Mouse (Mus musculus): ENCODE measurements around the gene Copz2. TPM values are rescaled to one million over a fixed set of nuclear protein-coding genes. Genes with fewer than 3 reads are reported as not detected.

The Copz2 gene
- polyA plus RNA-seq (2017; shearing (Covaris generic)), result not detected

GRCm38 (mm10) chr11:96849681-96850467 is at the start of gene Copz2:
TSS of gene Copz2 (plus strand) at chr11:96849870.

GRCm38 (mm10) chr11:96829813-96830538 is 19.7 kb upstream of the Copz2 start, which contains the start of gene Nfe2l1:
TSS of gene Nfe2l1 (minus strand) at chr11:96829968.

Other genes with a start within 250 kb of the Copz2 start
- 42.5 TPM for gene Snx11, start 72.3 kb upstream of the Copz2 start, polyA plus RNA-seq (2017; shearing (Covaris generic))
- 37.5 TPM for gene Cbx1, start 60.7 kb upstream of the Copz2 start, polyA plus RNA-seq (2017; shearing (Covaris generic))
- 69.5 TPM for gene Nfe2l1, start 19.9 kb upstream of the Copz2 start, polyA plus RNA-seq (2017; shearing (Covaris generic))
- 107 TPM for gene Cdk5rap3, start 66.6 kb downstream of the Copz2 start, polyA plus RNA-seq (2017; shearing (Covaris generic))
- 0.23 TPM for gene Prr15l, start 78.2 kb downstream of the Copz2 start, polyA plus RNA-seq (2017; shearing (Covaris generic))
- gene Pnpo, start 94.1 kb downstream of the Copz2 start, polyA plus RNA-seq (2017; shearing (Covaris generic)), result 44.9 TPM
- 71.0 TPM for gene Sp2, start 133.1 kb downstream of the Copz2 start, polyA plus RNA-seq (2017; shearing (Covaris generic))
- 10.6 TPM for gene Sp6, start 163.5 kb downstream of the Copz2 start, polyA plus RNA-seq (2017; shearing (Covaris generic))
- 17.7 TPM for gene Scrn2, start 180.1 kb downstream of the Copz2 start, polyA plus RNA-seq (2017; shearing (Covaris generic))
- not detected for gene Lrrc46, start 191.5 kb downstream of the Copz2 start, polyA plus RNA-seq (2017; shearing (Covaris generic))
- gene Mrpl10, start 191.7 kb downstream of the Copz2 start, polyA plus RNA-seq (2017; shearing (Covaris generic)), result 82.0 TPM
- gene Osbpl7, start 200.8 kb downstream of the Copz2 start, polyA plus RNA-seq (2017; shearing (Covaris generic)), result 33.8 TPM

All from inflammation-experienced regulatory T-cells, adult 16 weeks (primary cell).